Mouse (Mus musculus): ENCODE measurements around the gene Ttc21b.

GRCm38 (mm10) chr2:66209353-66209752 is 47.1 kb downstream of the Ttc21b start:
- TF ChIP-seq CTCF (IDR thresholded peaks at IDR 0.05; ENCODE audit: extremely low read depth, insufficient read length, insufficient replicate concordance, low read depth, low read length) (no peak), POLR2A (IDR thresholded peaks at IDR 0.05; ENCODE audit: low read depth, low read length) (no peak)
